Mouse (Mus musculus) adrenal gland, adult 18-20 months (tissue): ENCODE results near the gene Sec61b. TPM values are rescaled to one million over a fixed set of nuclear protein-coding genes. Genes with fewer than 3 reads are reported as not detected.

Experiments used
- DNase-seq, 2 experiments: peaks; one replicate each; pipeline ENCODE4 v3.0.0; 2021 to 2022; ENCODE audit warnings: low spot score in 2 of 2
- total RNA-seq, 2 experiments: library from RNA; stranded (reverse); gene quantifications; 1 replicate in 1 of 2; 2 replicates in 1 of 2; pipeline ENCODE4 v1.2.3; 2021

Gene Sec61b
- total RNA-seq, 2 experiments from 2014 or later: 177 to 216 TPM

- no peak for DNase-seq
Observed at GRCm38 (mm10) chr4:47480095-47480494, 5.6 kb downstream of the Sec61b start.

GRCm38 (mm10) chr4:47480576-47480975, 6.1 kb downstream of the Sec61b start:
- no peak for DNase-seq

DNA sequence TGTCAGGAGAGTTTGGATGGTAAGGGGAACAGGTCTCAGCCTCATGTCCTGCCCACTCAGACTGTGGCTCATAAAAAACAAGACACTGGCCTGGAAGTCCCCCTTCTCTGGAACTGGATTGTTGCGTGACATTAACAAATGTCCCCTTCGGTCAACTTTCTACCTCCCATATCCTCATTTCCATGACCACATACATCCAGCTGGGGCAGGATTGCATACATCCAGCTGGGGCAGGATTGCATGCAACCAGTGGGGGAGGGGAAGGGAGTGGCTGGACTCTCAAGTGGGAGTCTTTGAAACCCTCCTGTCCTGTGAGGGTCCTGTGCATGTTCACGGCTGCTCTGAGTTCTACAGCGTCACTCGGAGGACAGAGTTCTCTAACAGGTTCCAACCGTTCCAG, 16.8 kb downstream of the Sec61b start:
- DNase-seq: no peak

- no peak for DNase-seq
Observed at GRCm38 (mm10) chr4:47492311-47493086, 18.0 kb downstream of the Sec61b start.

- DNase-seq: no peak
Observed at GRCm38 (mm10) chr4:47493456-47493855, 19.0 kb downstream of the Sec61b start.

DNA sequence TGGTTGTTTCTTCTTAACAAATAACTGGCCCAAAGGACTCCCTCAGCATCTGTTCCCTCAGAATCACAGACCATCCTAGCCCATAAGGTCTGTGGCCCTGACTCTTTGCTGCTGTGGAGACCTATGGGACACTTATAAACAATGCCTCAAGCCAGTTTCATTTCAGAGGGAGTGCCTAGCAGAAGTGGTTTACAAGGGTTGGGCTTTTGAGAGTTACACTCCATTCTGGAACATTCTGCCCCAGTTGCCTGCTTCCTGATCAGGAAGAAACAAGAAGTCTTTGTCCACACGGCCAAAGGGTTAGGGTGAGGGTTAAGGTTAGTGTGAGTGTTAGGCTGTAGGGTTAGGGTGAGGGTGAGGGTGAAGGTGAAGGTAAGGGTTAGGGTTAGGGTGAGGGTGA, 19.7 kb downstream of the Sec61b start:
- DNase-seq: no peak

GRCm38 (mm10) chr4:47494686-47495085, 20.2 kb downstream of the Sec61b start:
- no peak for DNase-seq

DNA sequence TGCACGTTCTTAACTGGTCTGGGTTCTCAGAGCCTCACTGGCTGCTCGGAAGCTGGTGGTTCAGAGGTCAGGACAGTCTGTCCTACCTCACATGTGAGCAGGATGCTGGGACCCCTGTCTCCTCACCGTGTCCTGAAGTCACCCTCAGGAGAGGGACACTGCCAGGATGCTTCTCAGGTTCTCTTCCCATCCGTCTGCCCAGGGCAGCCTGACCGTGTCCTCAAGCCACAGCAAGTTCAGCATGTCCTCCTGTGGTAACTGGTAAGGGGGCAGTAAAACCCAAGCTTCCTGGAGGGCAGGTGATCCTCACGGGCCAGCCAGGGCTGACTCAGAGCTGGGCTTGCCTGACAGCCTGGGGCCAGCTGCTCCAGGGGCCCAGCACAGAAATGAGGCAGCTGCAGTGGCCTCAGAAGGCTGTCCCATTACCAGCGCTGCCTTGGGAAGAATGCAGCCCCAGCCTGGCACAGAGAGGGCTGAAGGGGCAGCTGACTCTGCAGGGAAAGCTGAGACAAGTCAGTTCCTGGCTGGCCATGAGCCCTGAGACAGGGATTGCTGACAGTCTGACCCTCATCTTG, 23.4 kb downstream of the Sec61b start:
- DNase-seq: no peak

GRCm38 (mm10) chr4:47499121-47499545, 24.7 kb downstream of the Sec61b start:
- DNase-seq: peak; percentile 28 to 64

GRCm38 (mm10) chr4:47502546-47502971, 28.1 kb downstream of the Sec61b start:
- peak; percentile 32 to 60 for DNase-seq

GRCm38 (mm10) chr4:47503045-47503444, 28.6 kb downstream of the Sec61b start:
- DNase-seq: no peak

DNA sequence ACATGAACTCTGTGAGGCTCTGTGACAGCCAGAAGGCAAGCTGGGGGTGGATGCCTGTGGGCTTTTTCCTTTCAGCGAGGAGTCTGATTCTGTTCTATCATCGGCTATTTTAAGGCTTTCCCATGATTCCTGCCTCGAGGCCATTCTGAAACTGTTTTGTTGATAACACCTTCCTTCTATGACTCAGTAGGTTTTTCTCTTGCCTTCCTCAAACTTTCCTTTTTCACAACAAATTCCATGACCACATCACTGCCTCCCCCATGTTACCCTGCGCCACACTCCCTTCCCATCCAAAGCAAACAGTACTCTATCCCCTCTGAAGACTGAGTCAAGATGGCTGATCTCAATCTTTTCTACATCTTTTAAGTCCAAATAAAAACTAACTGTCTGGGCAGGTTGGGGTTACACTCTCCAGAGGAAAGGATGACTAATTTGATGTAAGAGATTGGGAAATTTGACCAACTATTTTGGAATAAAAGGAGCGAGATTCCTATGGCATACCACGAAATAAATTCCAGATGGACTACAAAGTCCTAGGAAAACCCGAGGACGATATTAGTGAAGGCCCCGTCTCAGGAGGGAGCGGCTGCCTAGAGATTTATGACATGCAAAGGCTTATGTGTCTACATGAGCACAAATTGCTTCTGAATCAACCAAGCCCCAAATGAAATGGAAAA, 30.5 kb downstream of the Sec61b start:
- DNase-seq: no peak

- no peak for DNase-seq
Observed at GRCm38 (mm10) chr4:47518551-47519181, 44.2 kb downstream of the Sec61b start.

DNA sequence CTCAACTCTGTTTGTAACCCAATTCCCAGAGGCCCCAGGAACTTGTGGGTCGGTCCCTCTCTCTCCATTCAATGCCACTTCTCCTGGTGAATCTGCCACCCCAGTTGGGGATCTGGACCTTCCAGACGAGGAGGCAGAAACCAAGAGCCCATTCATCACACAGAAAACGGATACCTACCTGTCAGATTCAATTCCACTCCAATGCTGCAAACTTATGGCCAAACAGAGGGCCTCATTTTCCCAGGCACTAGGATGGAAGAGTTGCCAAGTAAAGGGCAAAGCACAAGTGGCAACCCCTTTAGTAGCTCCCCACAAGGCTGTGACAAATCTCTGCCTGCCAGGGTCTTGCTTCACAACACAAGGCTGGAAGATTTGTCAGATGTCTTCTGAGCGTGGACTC, 45.6 kb downstream of the Sec61b start:
- DNase-seq: no peak

DNA sequence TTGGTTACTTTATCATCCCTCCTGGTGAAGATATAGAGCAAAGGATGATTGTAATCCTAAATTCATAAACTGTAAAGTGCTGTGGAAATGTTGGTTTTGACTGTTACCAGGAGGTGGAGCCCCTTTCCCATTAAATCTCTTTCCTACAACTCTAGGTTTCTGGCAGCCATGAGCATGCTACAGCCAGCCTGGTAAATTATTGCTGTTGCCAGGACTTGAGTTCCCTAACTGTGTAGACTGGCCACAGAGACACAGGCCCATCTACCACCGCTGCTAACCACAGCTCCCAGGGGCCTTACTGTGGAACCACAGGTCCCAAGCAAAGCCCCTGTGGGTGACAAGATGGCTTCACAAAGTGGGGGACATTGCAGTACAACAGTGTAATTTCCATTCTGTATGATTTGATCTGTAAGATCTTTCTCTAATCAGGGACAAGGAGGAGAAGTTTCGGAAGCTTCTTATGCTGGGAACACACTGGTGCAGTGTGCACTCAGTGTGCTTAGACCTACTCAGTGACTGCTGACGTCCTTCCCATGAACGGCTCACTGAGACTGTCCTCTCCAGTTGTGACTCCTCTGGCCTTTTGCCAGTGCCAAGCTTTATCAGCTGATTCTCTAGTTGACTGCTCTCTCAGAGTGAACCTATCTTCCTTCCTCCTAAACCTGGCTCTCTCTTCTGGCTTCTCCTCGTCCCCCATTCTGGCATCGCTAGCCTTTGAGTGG, 47.6 kb downstream of the Sec61b start:
- DNase-seq: peak in 1 of 2 experiments; percentile 26

DNA sequence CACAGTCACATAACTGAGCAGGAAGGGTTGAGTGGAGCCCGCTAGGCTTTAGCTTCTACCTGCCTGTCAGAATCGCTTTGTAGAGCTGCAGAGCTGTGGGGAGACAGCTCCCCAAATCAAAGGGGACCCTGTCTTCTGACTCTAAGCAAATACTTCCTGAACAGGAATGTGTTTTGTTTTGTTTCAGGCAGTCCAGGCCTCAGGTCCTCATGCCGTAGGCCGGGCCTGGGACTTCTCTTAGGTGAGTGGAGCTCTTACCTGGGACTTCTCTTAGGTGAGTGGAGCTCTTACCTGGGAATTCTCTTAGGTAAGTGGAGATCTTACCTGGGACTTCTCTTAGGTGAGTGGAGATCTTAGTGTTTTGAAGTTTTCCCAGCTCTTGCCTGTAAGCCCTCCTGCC, 55.4 kb downstream of the Sec61b start:
- no peak for DNase-seq

Other genes starting within 250 kb of the Sec61b start
- 10 to 100 TPM; 33.4 to 42.4 TPM for gene Tgfbr1, start 121.4 kb upstream of the Sec61b start, total RNA-seq
- 100 to 1,000 TPM in 1 of 2 experiments, 10 to 100 TPM in 1; 90.5 to 148 TPM for gene Alg2, start 325 bp upstream of the Sec61b start, total RNA-seq